Mouse (Mus musculus) ES-E14 (cell line): ENCODE results near the gene Man2b2. TPM values are rescaled to one million over a fixed set of nuclear protein-coding genes. Genes with fewer than 3 reads are reported as not detected.

Source experiments
- DNase-seq: peaks from one replicate; pipeline ENCODE4 v3.0.0-alpha.2; 2013; ENCODE audit warnings: low read depth, low spot score
- H3K27ac ChIP-seq: 2 replicates; pipeline ENCODE4 v1.5.1; 2012; ENCODE audit warnings: low read depth, mild to moderate bottlenecking, low read length, moderate library complexity, mixed read lengths; ENCODE audit not compliant: poor library complexity, insufficient read depth, severe bottlenecking
- H3K36me3 ChIP-seq: 2 replicates; pipeline ENCODE4 v1.6.1; 2012; ENCODE audit warnings: mild to moderate bottlenecking, low read length, moderate library complexity, mixed read lengths; ENCODE audit not compliant: control insufficient read depth, poor library complexity, insufficient read depth, severe bottlenecking
- H3K4me1 ChIP-seq, 2 experiments: fragments of 150-350 bp in 1 of 2; sonication (generic) in 1 of 2; 2 replicates each; pipeline ENCODE4 v1.6.1; 2012; ENCODE audit warnings: low read length in 2 of 2, mild to moderate bottlenecking in 1 of 2, mixed read lengths in 1 of 2; ENCODE audit not compliant: control insufficient read depth in 2 of 2, insufficient read depth in 2 of 2, poor library complexity in 1 of 2
- H3K4me3 ChIP-seq, 2 experiments: fragments of 150-350 bp in 1 of 2; sonication (generic) in 1 of 2; 2 replicates each; pipeline ENCODE4 v1.5.1; 2012; ENCODE audit warnings: low read length in 2 of 2, low read depth in 1 of 2, mild to moderate bottlenecking in 1 of 2, mixed read lengths in 1 of 2; ENCODE audit not compliant: insufficient read depth in 1 of 2, poor library complexity in 1 of 2, severe bottlenecking in 1 of 2
- H3K9ac ChIP-seq: 2 replicates; pipeline ENCODE4 v1.6.1; 2012; ENCODE audit warnings: low read depth, mild to moderate bottlenecking, low read length, mixed read lengths; ENCODE audit not compliant: poor library complexity, insufficient read depth, severe bottlenecking
- H3K9me3 ChIP-seq: fragments of 150-350 bp; sonication (generic); 2 replicates; pipeline ENCODE4 v1.6.1; 2012; ENCODE audit warnings: low read depth, mild to moderate bottlenecking, low read length; ENCODE audit not compliant: control insufficient read depth, insufficient read depth
- CHD2 ChIP-seq: IDR thresholded peaks from 2 replicates; pipeline ENCODE4 v1.6.1; 2014; ENCODE audit warnings: mild to moderate bottlenecking, low read depth, low read length, inconsistent platforms
- HCFC1 ChIP-seq: IDR thresholded peaks from 2 replicates; pipeline ENCODE4 v1.6.1; 2012; ENCODE audit warnings: low read length, inconsistent platforms, borderline replicate concordance; ENCODE audit not compliant: insufficient read depth
- MAFK ChIP-seq: IDR thresholded peaks from 2 replicates; pipeline ENCODE4 v1.6.1; 2014; ENCODE audit warnings: mild to moderate bottlenecking, low read depth, low read length, inconsistent platforms; ENCODE audit not compliant: insufficient read depth
- ZC3H11A ChIP-seq: IDR thresholded peaks from 2 replicates; pipeline ENCODE4 v1.6.1; 2012; ENCODE audit warnings: low read depth, mild to moderate bottlenecking, inconsistent platforms, low read length, borderline replicate concordance
- ZNF384 ChIP-seq: IDR thresholded peaks from 2 replicates; pipeline ENCODE4 v1.6.1; 2012; ENCODE audit warnings: low read depth, low read length, inconsistent platforms
- in situ Hi-C, 2 experiments: fragments of 600-800 bp; cut with MboI; formaldehyde crosslinking; loops; one replicate each; pipeline ENCODE4 v1.15.1; 2025; ENCODE audit warnings: low sequenced_read_pairs in 2 of 2, inconsistent platforms in 1 of 2; ENCODE audit not compliant: unreplicated experiment in 2 of 2
- total RNA-seq: library from RNA; depleted of rRNA; stranded (reverse); fragments of 300-350 nt; gene quantifications from 2 replicates; pipeline ENCODE4 v1.2.3, GENCODE M21; 2012

The Man2b2 gene
- total RNA-seq, 1 experiment: 11.6 TPM

- no peak overlapping the region for H3K4me3 ChIP-seq
- no peaks in the 10 kb centered on the region for H3K9me3 ChIP-seq
- no peaks in the 10 kb centered on the region for H3K36me3 ChIP-seq
- in situ Hi-C loops: no loop called here
- no peaks in the 10 kb centered on the region for H3K4me1 ChIP-seq
- no peak for TF ChIP-seq HCFC1
- no peak for TF ChIP-seq ZC3H11A
- TF ChIP-seq MAFK: no peak
- TF ChIP-seq CHD2: no peak
- no peak for TF ChIP-seq ZNF384
- H3K9ac ChIP-seq: no peak overlapping the region
- H3K27ac ChIP-seq: no peak overlapping the region
- DNase-seq: no peak
These were observed 11.2 kb upstream of the Man2b2 start for GRCm38 (mm10) chr5:36841701-36842100.

DNA sequence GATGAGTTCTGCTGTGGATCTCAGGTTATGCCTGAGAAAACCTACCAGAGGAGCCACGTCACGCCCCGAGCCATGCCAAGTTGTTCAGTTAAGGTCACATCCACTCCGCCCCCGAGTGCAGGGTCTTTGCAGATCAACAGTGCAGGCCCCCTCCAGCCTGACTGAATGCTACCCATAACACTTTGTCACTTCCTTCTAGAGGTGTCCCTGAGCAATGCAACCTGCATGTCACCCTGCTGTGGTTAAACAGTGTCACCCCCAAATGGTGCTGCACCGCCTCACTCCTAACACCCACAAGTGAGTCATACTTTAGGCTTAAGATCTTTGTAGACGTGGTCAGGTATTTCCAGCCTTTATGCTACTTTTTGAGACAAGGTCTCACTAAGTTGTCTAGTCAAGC is 9.6 kb upstream of the Man2b2 start:
- Histone ChIP-seq H3K27ac (no peak overlapping the region), H3K9ac (no peak overlapping the region), H3K36me3 (no peaks in the 10 kb centered on the region), H3K4me3 (no peak overlapping the region), H3K9me3 (no peaks in the 10 kb centered on the region), H3K4me1 (no peaks in the 10 kb centered on the region)
- in situ Hi-C loops: no loop called here
- TF ChIP-seq ZNF384 (no peak), HCFC1 (no peak)
- DNase-seq: no peak

DNA sequence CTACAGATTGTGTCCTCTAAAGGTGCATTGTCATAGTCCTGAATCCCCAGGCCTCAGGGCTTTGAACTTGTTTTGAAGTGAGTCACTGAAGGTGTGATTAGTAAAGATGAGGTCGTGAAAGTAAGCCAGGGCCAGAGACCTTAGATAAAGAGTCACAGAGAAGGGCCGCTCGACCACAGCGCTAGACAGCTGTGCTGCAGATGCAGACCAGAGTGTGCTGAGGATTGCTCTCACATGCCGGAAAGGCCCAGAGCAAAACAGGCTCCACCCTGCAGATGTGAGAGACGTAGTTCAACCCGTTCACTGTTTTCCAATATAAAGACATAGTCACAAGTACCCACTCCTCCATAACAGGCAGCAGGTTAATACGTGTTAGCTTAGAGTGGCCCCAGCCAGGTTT is 9.1 kb upstream of the Man2b2 start:
- Histone ChIP-seq H3K4me3 (no peak overlapping the region), H3K4me1 (no peaks in the 10 kb centered on the region), H3K36me3 (no peaks in the 10 kb centered on the region), H3K27ac (no peak overlapping the region), H3K9me3 (no peaks in the 10 kb centered on the region), H3K9ac (no peak overlapping the region)
- in situ Hi-C loops: no loop called here
- DNase-seq: no peak
- TF ChIP-seq CHD2 (no peak), MAFK (no peak), ZC3H11A (no peak), HCFC1 (no peak), ZNF384 (no peak)

DNA sequence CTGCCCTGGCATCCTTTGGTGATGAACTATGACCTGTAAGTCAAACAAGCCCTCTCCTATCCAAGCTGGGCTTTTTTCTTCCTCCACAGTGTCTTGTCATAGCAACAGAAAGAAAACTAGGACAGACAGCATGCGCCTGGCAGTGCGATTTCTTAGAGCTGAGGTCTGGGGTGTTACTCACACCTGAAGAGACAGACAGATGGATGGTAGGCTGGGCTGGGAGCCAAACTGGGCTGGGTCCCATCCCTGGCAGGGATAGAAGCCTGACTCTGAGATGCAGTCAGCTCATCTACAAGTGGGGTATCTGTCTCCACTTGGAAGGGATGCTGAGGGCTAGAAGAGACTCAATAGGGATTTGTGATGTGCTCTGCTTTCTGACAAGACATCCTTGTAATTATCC is 8.6 kb upstream of the Man2b2 start:
- Histone ChIP-seq H3K9me3 (no peaks in the 10 kb centered on the region), H3K4me1 (no peaks in the 10 kb centered on the region), H3K4me3 (no peak overlapping the region), H3K9ac (no peak overlapping the region), H3K36me3 (no peaks in the 10 kb centered on the region), H3K27ac (no peak overlapping the region)
- TF ChIP-seq CHD2 (no peak), HCFC1 (no peak), MAFK (no peak), ZNF384 (no peak), ZC3H11A (no peak)
- no peak for DNase-seq
- in situ Hi-C loops: no loop called here

DNA sequence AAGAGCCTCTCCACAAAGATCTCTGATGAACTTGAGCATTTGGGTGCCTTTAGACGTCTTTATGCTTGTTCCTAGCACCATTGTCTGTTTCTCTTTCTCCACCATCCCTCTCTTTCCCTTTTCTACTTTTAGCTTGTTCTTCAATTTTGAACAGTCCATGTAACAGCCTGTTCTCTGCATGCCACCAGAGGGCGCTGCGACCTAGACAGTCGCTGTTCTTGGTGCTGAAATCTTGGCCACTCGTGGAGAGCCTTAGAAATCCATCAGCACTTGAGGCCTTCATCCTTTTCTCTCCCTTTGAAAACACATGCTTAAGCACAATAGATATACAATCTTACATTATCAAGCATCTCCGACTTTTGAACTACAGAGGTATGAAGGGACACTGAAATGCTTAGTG is 5.5 kb upstream of the Man2b2 start:
- in situ Hi-C loops: no loop called here

More for the DNA sequence above, 5.5 kb upstream of the Man2b2 start:
- no peak for TF ChIP-seq HCFC1
- no peak for TF ChIP-seq ZNF384
- no peak for TF ChIP-seq CHD2
- TF ChIP-seq ZC3H11A: peak; percentile 64; the same call in 1 of the 2 replicates
- TF ChIP-seq MAFK: no peak
- H3K36me3 ChIP-seq: no peaks in the 10 kb centered on the region
- no peak overlapping the region for H3K27ac ChIP-seq
- no peaks in the 10 kb centered on the region for H3K9me3 ChIP-seq
- H3K4me1 ChIP-seq: no peaks in the 10 kb centered on the region
- DNase-seq: peak; percentile 36
- H3K9ac ChIP-seq: no peak overlapping the region
- no peak overlapping the region for H3K4me3 ChIP-seq
